Mouse (Mus musculus) spleen, adult 2 months (tissue): Measurements from ENCODE around the gene Hormad2. TPM values are rescaled to one million over a fixed set of nuclear protein-coding genes. Genes with fewer than 3 reads are reported as not detected.

Source experiments
- DNase-seq, 2 experiments: peaks; one replicate each; pipeline versions ENCODE4 v3.0.0 to v3.0.0-alpha.2; 2012 to 2021; ENCODE audit warnings: low spot score in 2 of 2, low read depth in 1 of 2
- H3K27ac ChIP-seq: fragments of 200-500 bp; 2 replicates; pipeline ENCODE4 v1.5.1; 2012; ENCODE audit warnings: low read length, inconsistent platforms; ENCODE audit not compliant: insufficient read depth
- H3K27me3 ChIP-seq: fragments of 200-500 bp; 2 replicates; pipeline ENCODE4 v1.6.1; 2012; ENCODE audit warnings: mild to moderate bottlenecking, moderate library complexity, low read length, inconsistent platforms; ENCODE audit not compliant: control insufficient read depth, insufficient read depth
- H3K36me3 ChIP-seq: fragments of 200-500 bp; 2 replicates; pipeline ENCODE4 v1.6.1; 2012; ENCODE audit warnings: mild to moderate bottlenecking, low read length, inconsistent platforms; ENCODE audit not compliant: control insufficient read depth, insufficient read depth
- H3K4me1 ChIP-seq: fragments of 200-500 bp; 2 replicates; pipeline ENCODE4 v1.6.1; 2011; ENCODE audit warnings: inconsistent platforms; ENCODE audit not compliant: control insufficient read depth, insufficient read depth, insufficient read length
- H3K4me3 ChIP-seq: fragments of 200-500 bp; 2 replicates; pipeline ENCODE4 v1.5.1; 2011; ENCODE audit warnings: mild to moderate bottlenecking, inconsistent platforms; ENCODE audit not compliant: insufficient read depth, insufficient read length; ENCODE audit errors: extremely low read depth
- CTCF ChIP-seq: fragments of 200-500 bp; IDR thresholded peaks from 2 replicates; pipeline ENCODE4 v1.5.1; 2011; ENCODE audit warnings: mild to moderate bottlenecking, inconsistent platforms; ENCODE audit not compliant: insufficient read depth, insufficient read length, insufficient replicate concordance; ENCODE audit errors: extremely low read depth
- POLR2A ChIP-seq: fragments of 200-500 bp; IDR thresholded peaks from 2 replicates; pipeline ENCODE4 v1.6.1; 2011; ENCODE audit warnings: low read depth, low read length, inconsistent platforms
- WGBS: fragments of 180-500 bp; shearing (Covaris S2); methylation state at CpG from one replicate; pipeline ENCODE4 v1.1.7; 2018; 5-methylcytosine and 5-hydroxymethylcytosine counted together
- polyA plus RNA-seq: library from polyadenylated mRNA; depleted of rRNA; stranded (reverse); fragments of >200 nt; gene quantifications from 2 replicates; pipeline ENCODE4 v1.2.3, GENCODE M21; 2012

The Hormad2 gene
- polyA plus RNA-seq, 1 experiment, result 0.05 TPM

GRCm38 (mm10) chr11:4306086-4306485 lies 134.8 kb downstream of the Hormad2 start:
- TF ChIP-seq CTCF (no peak), POLR2A (no peak)
- H3K27me3 ChIP-seq, result no peaks in the 10 kb centered on the region
- H3K27ac ChIP-seq, result no peak overlapping the region
- no peaks in the 10 kb centered on the region for H3K4me1 ChIP-seq
- no peak for DNase-seq
- no peak overlapping the region for H3K4me3 ChIP-seq
- no peaks in the 10 kb centered on the region for H3K36me3 ChIP-seq
- WGBS, result 79% methylated on average over 2 of the region's 2 CpGs

GRCm38 (mm10) chr11:4305090-4305489 lies 135.8 kb downstream of the Hormad2 start:
- Histone ChIP-seq H3K4me1 (no peaks in the 10 kb centered on the region), H3K27ac (no peak overlapping the region), H3K36me3 (no peaks in the 10 kb centered on the region), H3K4me3 (no peak overlapping the region), H3K27me3 (no peaks in the 10 kb centered on the region)
- no peak for DNase-seq
- WGBS, result 91% methylated on average over 4 of the region's 4 CpGs
- TF ChIP-seq CTCF, result no peak
- no peak for TF ChIP-seq POLR2A

- Histone ChIP-seq H3K4me3 (no peak overlapping the region), H3K27me3 (no peaks in the 10 kb centered on the region), H3K36me3 (no peaks in the 10 kb centered on the region), H3K27ac (no peak overlapping the region), H3K4me1 (no peaks in the 10 kb centered on the region)
- 85% methylated on average over 4 of the region's 4 CpGs for WGBS
- TF ChIP-seq POLR2A (no peak), CTCF (no peak)
- no peak for DNase-seq
Observed at GRCm38 (mm10) chr11:4304203-4304602, 136.7 kb downstream of the Hormad2 start.

- no peak for TF ChIP-seq CTCF
- no peak for TF ChIP-seq POLR2A
- no peaks in the 10 kb centered on the region for H3K27me3 ChIP-seq
- no peak overlapping the region for H3K27ac ChIP-seq
- H3K4me1 ChIP-seq, result no peaks in the 10 kb centered on the region
- WGBS, result 82% methylated on average over 9 of the region's 9 CpGs
- H3K36me3 ChIP-seq, result no peaks in the 10 kb centered on the region
- DNase-seq, result no peak
- no peak overlapping the region for H3K4me3 ChIP-seq
Observed at GRCm38 (mm10) chr11:4303033-4303432, 137.9 kb downstream of the Hormad2 start.

- DNase-seq, result no peak
- Histone ChIP-seq H3K36me3 (no peaks in the 10 kb centered on the region), H3K4me3 (no peak overlapping the region), H3K27ac (no peak overlapping the region), H3K4me1 (no peaks in the 10 kb centered on the region), H3K27me3 (no peaks in the 10 kb centered on the region)
- WGBS, result 95% methylated on average over 5 of the region's 5 CpGs
- TF ChIP-seq CTCF (no peak), POLR2A (no peak)
Observed at GRCm38 (mm10) chr11:4302363-4302913, 138.5 kb downstream of the Hormad2 start.

- Histone ChIP-seq H3K27me3 (no peaks in the 10 kb centered on the region), H3K4me1 (no peaks in the 10 kb centered on the region), H3K36me3 (no peaks in the 10 kb centered on the region), H3K27ac (no peak overlapping the region), H3K4me3 (no peak overlapping the region)
- TF ChIP-seq CTCF (no peak), POLR2A (no peak)
- no peak for DNase-seq
- 91% methylated on average over 3 of the region's 3 CpGs for WGBS
Observed at GRCm38 (mm10) chr11:4300683-4301082, 140.2 kb downstream of the Hormad2 start.

- Histone ChIP-seq H3K27ac (no peak overlapping the region), H3K4me3 (no peak overlapping the region), H3K27me3 (no peaks in the 10 kb centered on the region), H3K4me1 (peaks cover 1% of the 10 kb centered on the region; the same call in 1 of the 2 replicates), H3K36me3 (no peaks in the 10 kb centered on the region)
- 81% methylated on average over 14 of the region's 14 CpGs for WGBS
- TF ChIP-seq CTCF (no peak), POLR2A (no peak)
- DNase-seq, result no peak
Observed at GRCm38 (mm10) chr11:4299735-4300474, 141.0 kb downstream of the Hormad2 start.
